Mouse (Mus musculus) embryonic facial prominence, embryonic 10.5 days (tissue): ENCODE measurements around the gene Mboat2. TPM values are rescaled to one million over a fixed set of nuclear protein-coding genes. Genes with fewer than 3 reads are reported as not detected.
A peak's percentile ranks its signal among the peaks of the same experiment; 100 is the strongest.

Experiments
- DNase-seq: peaks from one replicate; pipeline ENCODE4 v3.0.0-alpha.2; 2017; ENCODE audit warnings: low spot score
- H3K27ac ChIP-seq: fragments of 300-500 bp; sonication (generic); replicated peaks from 2 replicates; pipeline ENCODE4 v1.5.1; 2016; ENCODE audit warnings: mild to moderate bottlenecking
- H3K27me3 ChIP-seq: fragments of 300-500 bp; sonication (generic); replicated peaks from 2 replicates; pipeline ENCODE4 v1.6.1; 2016; ENCODE audit warnings: low read depth, mild to moderate bottlenecking; ENCODE audit not compliant: poor library complexity, severe bottlenecking
- H3K36me3 ChIP-seq: fragments of 300-500 bp; sonication (generic); replicated peaks from 2 replicates; pipeline ENCODE4 v1.6.1; 2016; ENCODE audit warnings: mild to moderate bottlenecking, moderate library complexity
- H3K4me1 ChIP-seq: fragments of 300-500 bp; sonication (generic); 2 replicates; pipeline ENCODE4 v1.6.1; 2016
- H3K4me3 ChIP-seq: fragments of 300-500 bp; sonication (generic); 2 replicates; pipeline ENCODE4 v1.5.1; 2016; ENCODE audit warnings: mild to moderate bottlenecking, moderate library complexity
- H3K9me3 ChIP-seq: fragments of 300-500 bp; sonication (generic); 2 replicates; pipeline ENCODE4 v1.6.1; 2016; ENCODE audit warnings: mild to moderate bottlenecking
- WGBS: fragments of 180-500 bp; shearing (Covaris S2); methylation state at CpG from one replicate; pipeline ENCODE4 v1.1.7; 2016; 5-methylcytosine and 5-hydroxymethylcytosine counted together
- polyA plus RNA-seq: library from polyadenylated mRNA; unstranded; fragments of >200 nt; fragmentation: Nextera tagmentation; extraction: Ambion mirVana; gene quantifications from 2 replicates; pipeline ENCODE4 v1.2.1, GENCODE M21; 2016

Mboat2 gene
- polyA plus RNA-seq, 1 experiment from 2014 or later = 45.7 TPM

GRCm38 (mm10) chr12:24869231-24869630 lies 38.6 kb downstream of the Mboat2 start:
- no peaks in the 10 kb centered on the region for H3K36me3 ChIP-seq
- H3K9me3 ChIP-seq = no peaks in the 10 kb centered on the region
- H3K4me1 ChIP-seq = peaks cover 29% of the 10 kb centered on the region
- H3K27me3 ChIP-seq = no peaks in the 10 kb centered on the region
- no peak overlapping the region for H3K4me3 ChIP-seq
- WGBS = 81% methylated on average over 5 of the region's 5 CpGs
- no peak for DNase-seq
- no peak overlapping the region for H3K27ac ChIP-seq

DNA sequence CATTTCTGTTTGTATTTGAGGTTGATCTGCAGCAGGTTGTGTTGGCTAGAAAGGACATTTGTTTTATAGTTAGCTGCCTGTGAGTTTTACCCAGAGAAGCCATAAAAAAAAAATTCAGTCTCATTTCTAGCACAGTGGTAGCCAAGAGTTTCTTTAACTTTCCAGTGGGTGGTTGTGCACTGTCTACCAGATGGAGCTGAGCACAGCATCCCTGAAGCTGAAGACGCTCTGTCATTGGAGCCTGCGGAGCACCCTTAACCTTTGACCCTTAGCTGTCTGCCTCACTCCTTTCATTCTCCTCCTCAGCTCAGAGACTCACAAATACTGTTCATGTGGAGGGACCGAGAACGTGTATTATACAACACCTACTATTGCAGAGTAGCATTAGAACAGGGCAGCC lies 40.2 kb downstream of the Mboat2 start:
- Histone ChIP-seq H3K9me3 (no peaks in the 10 kb centered on the region), H3K4me3 (no peak overlapping the region), H3K36me3 (no peaks in the 10 kb centered on the region), H3K4me1 (peaks cover 17% of the 10 kb centered on the region), H3K27ac (no peak overlapping the region), H3K27me3 (no peaks in the 10 kb centered on the region)
- WGBS = 41% methylated on average over 4 of the region's 4 CpGs
- DNase-seq = no peak

- no peaks in the 10 kb centered on the region for H3K36me3 ChIP-seq
- H3K9me3 ChIP-seq = no peaks in the 10 kb centered on the region
- no peak overlapping the region for H3K27ac ChIP-seq
- no peak for DNase-seq
- H3K4me1 ChIP-seq = peaks cover 23% of the 10 kb centered on the region
- H3K27me3 ChIP-seq = no peaks in the 10 kb centered on the region
- WGBS = 92% methylated on average over 8 of the region's 8 CpGs
- H3K4me3 ChIP-seq = no peak overlapping the region
Measured at GRCm38 (mm10) chr12:24872264-24872663, 41.6 kb downstream of the Mboat2 start.

DNA sequence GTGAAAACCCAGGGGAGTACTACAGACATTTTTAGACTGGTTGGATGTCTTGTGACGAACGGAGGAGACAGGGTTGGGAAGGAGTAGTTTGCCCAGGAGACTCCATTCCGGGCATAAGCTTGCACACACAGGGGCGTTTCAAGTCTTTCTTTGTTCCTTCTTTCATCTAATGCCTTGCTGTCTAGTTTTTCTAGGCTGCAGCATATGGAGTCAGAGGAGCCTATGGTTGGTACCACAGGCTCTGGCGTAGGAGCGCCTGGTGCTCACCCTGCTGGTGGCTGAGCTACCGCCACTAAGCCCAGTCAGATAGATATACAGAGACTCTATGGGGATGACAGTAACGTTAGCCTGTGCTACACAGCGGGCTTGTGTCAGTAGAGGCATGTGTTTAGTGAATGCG lies 42.0 kb downstream of the Mboat2 start:
- H3K27ac ChIP-seq = no peak overlapping the region
- no peaks in the 10 kb centered on the region for H3K27me3 ChIP-seq
- no peak overlapping the region for H3K4me3 ChIP-seq
- DNase-seq = no peak
- H3K36me3 ChIP-seq = no peaks in the 10 kb centered on the region
- peaks cover 28% of the 10 kb centered on the region for H3K4me1 ChIP-seq
- 87% methylated on average over 10 of the region's 10 CpGs for WGBS
- no peaks in the 10 kb centered on the region for H3K9me3 ChIP-seq

DNA sequence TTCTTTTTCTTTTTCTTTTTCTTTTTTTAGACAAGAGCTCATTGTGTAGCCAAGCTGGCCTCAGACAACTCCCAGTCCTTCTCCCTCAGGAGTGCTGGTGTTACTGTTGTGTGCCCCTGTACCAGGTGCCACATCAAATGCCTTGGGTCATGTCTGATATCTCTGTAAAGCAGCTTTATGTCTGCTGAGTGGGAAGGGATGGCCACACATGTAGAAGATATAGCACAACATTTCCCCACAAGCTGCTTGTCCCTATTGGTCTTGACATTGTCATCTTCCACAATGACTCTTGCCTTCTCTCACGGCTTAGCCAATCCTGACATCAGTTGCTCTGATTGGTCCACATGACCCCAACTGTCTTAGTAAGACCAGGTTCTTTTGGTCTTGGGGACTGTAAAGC lies 45.2 kb downstream of the Mboat2 start:
- no peak for DNase-seq
- Histone ChIP-seq H3K4me3 (no peak overlapping the region), H3K27ac (no peak overlapping the region), H3K4me1 (peaks cover 36% of the 10 kb centered on the region), H3K9me3 (no peaks in the 10 kb centered on the region), H3K27me3 (no peaks in the 10 kb centered on the region), H3K36me3 (peaks cover 1% of the 10 kb centered on the region; the same call in 1 of the 2 replicates)
- WGBS = 81% methylated on average over 1 of the region's 1 CpGs

DNA sequence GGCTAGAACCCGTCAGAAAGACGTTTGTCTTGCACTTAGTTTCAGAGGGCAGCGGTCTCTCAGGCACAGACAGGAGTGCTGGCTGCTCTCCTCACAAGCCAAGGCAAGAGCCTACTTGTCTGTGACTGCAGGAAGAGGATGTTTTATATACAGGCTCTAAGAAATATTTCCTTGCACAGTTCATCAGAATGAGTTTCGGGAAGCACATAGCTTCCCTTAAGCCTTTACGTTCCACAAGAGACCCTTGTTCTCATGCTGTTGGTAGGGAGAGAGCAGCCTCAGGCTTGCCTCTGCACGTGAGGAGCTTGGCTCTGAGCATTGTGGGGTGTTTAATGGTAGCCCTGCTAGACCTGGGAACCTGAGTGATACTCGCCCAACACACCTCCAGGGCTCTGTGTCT lies 46.6 kb downstream of the Mboat2 start:
- Histone ChIP-seq H3K27ac (0 out of 2 replicates have a peak overlapping the region, but pooled peaks have one; percentile 1), H3K36me3 (peaks cover 4% of the 10 kb centered on the region), H3K4me1 (peaks cover 33% of the 10 kb centered on the region), H3K9me3 (no peaks in the 10 kb centered on the region), H3K4me3 (no peak overlapping the region), H3K27me3 (no peaks in the 10 kb centered on the region)
- no peak for DNase-seq
- 68% methylated on average over 7 of the region's 7 CpGs for WGBS

DNA sequence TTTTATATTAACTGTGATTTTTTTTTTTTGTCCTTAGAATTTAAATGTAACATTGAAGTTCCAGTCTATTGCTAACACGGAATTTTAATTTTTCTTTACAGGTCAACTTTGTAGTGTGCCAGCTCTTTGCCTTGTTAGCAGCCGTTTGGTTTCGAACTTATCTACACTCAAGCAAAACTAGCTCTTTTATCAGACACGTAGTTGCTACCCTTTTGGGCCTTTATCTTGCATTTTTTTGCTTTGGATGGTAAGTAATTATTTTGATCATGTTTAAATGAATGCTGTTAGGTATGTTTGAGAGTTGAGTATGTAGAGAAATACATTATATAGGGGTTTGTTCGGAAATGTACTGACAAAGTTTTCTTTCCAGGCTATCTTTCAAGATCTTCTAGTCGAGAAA lies 47.4 kb downstream of the Mboat2 start:
- WGBS = 91% methylated on average over 6 of the region's 6 CpGs
- Histone ChIP-seq H3K27ac (no peak overlapping the region), H3K9me3 (no peaks in the 10 kb centered on the region), H3K27me3 (no peaks in the 10 kb centered on the region), H3K4me1 (peaks cover 33% of the 10 kb centered on the region), H3K4me3 (no peak overlapping the region), H3K36me3 (peaks cover 9% of the 10 kb centered on the region)
- no peak for DNase-seq

DNA sequence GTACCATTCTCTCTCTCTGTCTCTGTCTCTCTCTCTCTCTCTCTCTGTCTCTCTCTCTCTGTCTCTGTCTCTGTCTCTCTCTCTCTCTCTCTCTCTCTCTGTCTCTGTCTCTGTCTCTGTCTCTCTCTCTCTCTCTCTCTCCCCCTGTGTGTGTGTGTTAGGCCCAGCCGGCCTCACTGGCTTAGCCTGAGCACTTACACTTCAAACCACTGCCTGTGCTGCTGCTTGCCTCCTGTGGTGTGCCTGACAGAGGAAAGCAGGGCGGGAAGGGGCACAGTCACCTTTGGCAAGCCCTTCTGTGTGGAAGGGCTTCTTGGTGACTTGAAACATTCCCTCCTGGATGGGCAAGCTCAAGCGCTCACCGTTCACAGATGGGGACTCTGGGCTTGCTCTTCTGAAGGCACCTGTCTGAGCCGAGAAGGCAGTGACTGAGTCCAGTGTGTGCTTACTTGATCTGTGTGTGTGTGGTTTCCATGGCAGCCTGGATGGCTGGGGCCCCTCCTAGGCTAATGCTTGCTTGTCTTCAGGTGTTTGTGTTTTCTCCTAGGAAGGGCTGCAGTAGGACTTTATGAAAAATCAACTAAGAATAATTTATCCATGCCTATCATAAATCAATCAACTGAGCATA lies 48.2 kb downstream of the Mboat2 start:
- Histone ChIP-seq H3K4me3 (no peak overlapping the region), H3K9me3 (no peaks in the 10 kb centered on the region), H3K27ac (peak overlapping the region; percentile 70), H3K27me3 (no peaks in the 10 kb centered on the region), H3K4me1 (peaks cover 33% of the 10 kb centered on the region), H3K36me3 (peaks cover 17% of the 10 kb centered on the region)
- WGBS = 57% methylated on average over 5 of the region's 5 CpGs
- DNase-seq = peak; percentile 22

DNA sequence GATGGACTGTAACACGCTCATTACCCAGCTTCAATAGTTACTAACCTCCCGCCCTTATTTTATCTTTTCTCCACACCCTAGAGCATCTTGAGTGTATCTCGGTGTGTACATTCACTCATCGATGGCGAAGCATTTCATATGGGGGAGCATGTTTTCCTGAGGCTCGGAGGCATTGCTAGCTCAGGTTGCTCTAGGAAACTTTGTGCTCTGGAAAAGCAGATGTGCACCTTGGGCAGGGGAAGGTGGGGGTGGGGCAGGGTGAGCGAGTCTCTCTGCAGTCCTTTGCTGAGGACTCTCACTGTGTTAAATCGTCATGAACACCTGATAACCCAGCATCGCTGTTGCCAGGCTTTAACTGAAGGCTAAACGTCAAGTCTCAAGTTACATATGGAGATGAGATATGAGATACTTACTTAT lies 48.9 kb downstream of the Mboat2 start:
- Histone ChIP-seq H3K27ac (no peak overlapping the region), H3K27me3 (no peaks in the 10 kb centered on the region), H3K4me1 (peaks cover 33% of the 10 kb centered on the region), H3K4me3 (no peak overlapping the region), H3K36me3 (peaks cover 25% of the 10 kb centered on the region), H3K9me3 (no peaks in the 10 kb centered on the region)
- 82% methylated on average over 10 of the region's 10 CpGs for WGBS
- DNase-seq = no peak

- Histone ChIP-seq H3K9me3 (no peaks in the 10 kb centered on the region), H3K27me3 (no peaks in the 10 kb centered on the region), H3K27ac (no peak overlapping the region), H3K36me3 (peaks cover 53% of the 10 kb centered on the region), H3K4me1 (peaks cover 13% of the 10 kb centered on the region), H3K4me3 (no peak overlapping the region)
- 97% methylated on average over 3 of the region's 3 CpGs for WGBS
- DNase-seq = no peak
Measured at GRCm38 (mm10) chr12:24883279-24883678, 52.6 kb downstream of the Mboat2 start.

DNA sequence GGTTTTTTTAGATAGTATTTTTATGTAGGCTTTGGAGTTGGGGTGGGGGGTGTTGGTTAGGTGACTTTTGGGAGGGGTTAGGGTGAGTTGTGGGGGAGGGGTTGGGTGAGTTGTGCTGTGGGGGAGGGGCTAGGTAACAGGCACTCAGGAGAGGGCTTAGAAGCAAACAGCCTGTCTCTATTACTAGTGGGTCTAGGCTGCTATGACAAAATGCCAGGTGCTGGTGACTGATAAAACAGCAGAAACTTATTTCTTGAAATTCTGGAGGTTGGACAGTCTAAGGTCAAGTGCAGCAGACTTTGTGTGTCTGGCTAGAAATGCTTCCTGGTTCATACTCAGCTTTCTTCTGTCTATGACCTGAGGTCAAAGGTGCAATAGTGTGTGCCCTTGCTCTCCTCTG lies 56.1 kb downstream of the Mboat2 start:
- Histone ChIP-seq H3K36me3 (peaks cover 81% of the 10 kb centered on the region), H3K27ac (no peak overlapping the region), H3K4me1 (no peaks in the 10 kb centered on the region; the same call in 1 of the 2 replicates), H3K9me3 (no peaks in the 10 kb centered on the region), H3K27me3 (no peaks in the 10 kb centered on the region), H3K4me3 (no peak overlapping the region)
- no peak for DNase-seq

DNA sequence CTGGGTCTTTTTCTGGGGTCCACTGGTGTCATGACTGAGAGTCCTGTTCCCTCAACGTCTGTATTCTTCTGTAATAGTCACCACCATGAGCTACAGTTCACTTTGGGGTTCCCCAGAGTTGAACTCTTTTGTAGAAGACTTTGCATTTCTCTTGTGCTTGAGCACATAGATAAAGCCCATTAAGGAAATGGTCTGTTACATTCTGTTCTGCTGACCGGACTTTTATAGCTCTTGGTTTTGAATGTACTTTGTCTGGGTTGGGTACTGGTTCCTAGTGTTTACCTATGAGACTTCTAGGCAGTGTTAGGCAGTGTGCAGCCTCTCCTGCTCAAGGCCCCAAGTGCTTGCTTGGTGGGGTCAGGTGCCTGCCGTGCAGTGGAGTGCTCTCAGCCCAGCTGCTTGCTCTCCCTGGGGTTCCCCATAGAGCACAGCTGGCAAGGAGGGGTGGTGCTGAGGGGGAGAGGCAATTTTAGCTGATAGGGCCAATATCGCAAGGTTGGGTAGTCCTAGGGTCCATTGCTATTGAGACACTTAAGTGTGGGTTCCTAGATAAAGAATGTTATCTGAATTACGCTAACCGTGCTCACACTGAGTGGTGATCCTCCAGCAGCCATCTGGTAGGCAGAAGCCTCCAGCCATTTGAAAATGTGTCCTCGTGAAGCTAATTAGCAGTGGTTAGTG lies 58.8 kb downstream of the Mboat2 start:
- no peak overlapping the region for H3K27ac ChIP-seq
- H3K4me1 ChIP-seq = peaks cover 13% of the 10 kb centered on the region
- H3K4me3 ChIP-seq = no peak overlapping the region
- H3K36me3 ChIP-seq = peaks cover 61% of the 10 kb centered on the region
- no peak for DNase-seq
- 84% methylated on average over 7 of the region's 7 CpGs for WGBS
- no peaks in the 10 kb centered on the region for H3K9me3 ChIP-seq
- H3K27me3 ChIP-seq = no peaks in the 10 kb centered on the region

DNA sequence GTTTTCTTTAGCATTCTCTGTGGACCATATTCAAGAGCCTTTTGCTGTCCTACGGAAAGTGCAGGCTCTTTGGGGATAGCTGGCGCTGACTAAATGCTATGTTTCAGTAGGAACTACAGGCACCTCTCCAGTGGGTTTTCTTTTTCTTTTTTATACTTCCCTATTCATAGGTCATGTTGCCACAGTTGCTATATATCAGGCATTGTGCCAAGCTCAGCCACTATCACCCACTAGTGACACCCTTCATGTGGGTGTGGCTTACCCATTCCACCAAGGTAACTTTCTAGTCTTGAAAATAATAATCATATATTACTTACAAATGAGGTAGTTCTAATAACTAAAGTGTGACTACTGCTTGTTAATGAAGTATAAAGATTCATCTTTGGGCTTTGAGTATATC lies 59.5 kb downstream of the Mboat2 start:
- WGBS = 89% methylated on average over 2 of the region's 2 CpGs
- Histone ChIP-seq H3K27ac (no peak overlapping the region), H3K27me3 (no peaks in the 10 kb centered on the region), H3K4me1 (peaks cover 14% of the 10 kb centered on the region), H3K4me3 (no peak overlapping the region), H3K9me3 (no peaks in the 10 kb centered on the region), H3K36me3 (peaks cover 57% of the 10 kb centered on the region)
- no peak for DNase-seq
